Comparison of ENCODE assay signal across 16 mouse cellular contexts in genomic region chr8:31638417-31638816, GRCm38 (mm10).
"Had no signal": no experiment of that assay in that cellular context is flagged by ENCODE, and none has a peak within 500 bp of the region (broad histone marks: within the 10 kb centered on the region; RNA-seq: fewer than 3 reads in every experiment).

No protein-coding gene starts in this region.

- H3K4me2 ChIP-seq: neural tube, embryonic 13.5 days; neural tube, embryonic 15.5 days; stomach, embryonic 15.5 days had no signal

- H3K27me3 ChIP-seq: neural tube, embryonic 13.5 days; neural tube, embryonic 15.5 days; stomach, embryonic 15.5 days had no signal

- H3K4me1 ChIP-seq: neural tube, embryonic 13.5 days; neural tube, embryonic 15.5 days; stomach, embryonic 15.5 days had no signal

- DNase-seq: retina, postnatal 1 day; right cerebral cortex, adult 18-20 months; right cerebral cortex, postnatal 14 days; right cerebral cortex, postnatal 25 days; right cerebral cortex, postnatal 4 days; spleen, adult 18-20 months; thymus, adult 18-20 months; thymus, adult 2 months; thymus, postnatal 14 days; thymus, postnatal 25 days; thymus, postnatal 36 days; thymus, postnatal 4 days had no signal

- H3K27ac ChIP-seq: neural tube, embryonic 13.5 days; neural tube, embryonic 15.5 days; stomach, embryonic 15.5 days; stomach, postnatal 0 days had no signal

- H3K4me3 ChIP-seq: neural tube, embryonic 13.5 days; neural tube, embryonic 15.5 days; stomach, embryonic 15.5 days had no signal

- H3K9ac ChIP-seq: neural tube, embryonic 13.5 days; neural tube, embryonic 15.5 days; stomach, embryonic 15.5 days had no signal

- H3K9me3 ChIP-seq: neural tube, embryonic 13.5 days; neural tube, embryonic 15.5 days; stomach, embryonic 15.5 days had no signal

- H3K36me3 ChIP-seq: neural tube, embryonic 13.5 days; neural tube, embryonic 15.5 days; stomach, embryonic 15.5 days had no signal
